Mouse (Mus musculus): Measurements from ENCODE around the gene Polr3gl.

DNA sequence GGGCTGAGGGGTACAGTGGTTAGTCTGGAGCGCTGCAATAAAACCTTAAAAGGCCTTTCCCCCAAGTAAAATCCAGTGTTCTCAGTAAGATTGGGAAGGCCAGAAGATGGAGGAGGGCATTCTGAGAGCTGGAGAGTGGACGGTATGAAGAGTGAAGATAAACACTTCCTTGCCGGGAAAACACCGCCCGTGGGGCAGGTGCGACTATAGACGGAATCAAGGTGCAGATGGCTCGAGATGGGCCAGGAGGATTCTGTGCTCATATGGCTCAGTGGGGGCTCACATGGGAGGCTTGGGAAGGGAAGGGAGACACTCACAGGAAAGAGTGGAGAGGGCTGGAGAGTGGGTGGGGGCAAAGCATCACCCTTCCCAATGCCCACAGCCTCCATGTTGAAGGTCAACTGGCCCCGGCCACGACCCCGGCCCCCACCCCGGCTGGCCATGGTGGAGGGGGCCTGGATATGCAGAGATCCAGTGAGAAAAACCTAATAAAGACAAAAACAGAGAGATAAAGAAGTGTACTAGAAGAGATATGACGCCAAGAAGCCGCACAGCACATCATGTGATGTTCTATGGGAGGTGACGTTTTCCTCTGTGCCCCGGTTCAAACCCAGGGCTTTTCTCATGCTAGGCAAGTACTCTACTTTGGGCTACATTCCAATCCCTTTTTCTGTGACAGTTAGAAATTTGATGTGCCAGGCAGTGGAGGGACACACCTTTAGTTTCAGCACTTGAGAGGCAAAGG lies 12.0 kb downstream of the Polr3gl start:
- TF ChIP-seq CTCF (IDR thresholded peaks at IDR 0.05; ENCODE audit: extremely low read depth, insufficient read depth, low read length) (no peak), POLR2A (IDR thresholded peaks at IDR 0.05; ENCODE audit: extremely low read depth, insufficient read depth, low read length) (no peak)
